Mouse (Mus musculus) neural tube, embryonic 14.5 days (tissue): Measurements from ENCODE around the gene Derl3. TPM values are rescaled to one million over a fixed set of nuclear protein-coding genes. Genes with fewer than 3 reads are reported as not detected.
"Not testable (repeated sequence)": the region's sequence is repeated elsewhere in the genome, so short reads cannot be mapped to it uniquely, and the experiment has no call there.

Source experiments
- ATAC-seq: fragments of 200-750 bp; cut with Nextera tagmentation; 2 replicates; pipeline ENCODE4 v1.8.0; 2017; ENCODE audit warnings: low read depth, mild to moderate bottlenecking, moderate TSS enrichment, moderate library complexity
- H3K27ac ChIP-seq: fragments of 300-500 bp; sonication (generic); 2 replicates; pipeline ENCODE4 v1.5.1; 2014; ENCODE audit warnings: low read depth, mild to moderate bottlenecking, control low read depth, low read length, moderate library complexity, mixed read lengths
- H3K27me3 ChIP-seq: fragments of 300-500 bp; sonication (generic); 2 replicates; pipeline ENCODE4 v1.6.1; 2014; ENCODE audit warnings: low read length; ENCODE audit not compliant: control insufficient read depth, insufficient read depth
- H3K36me3 ChIP-seq: fragments of 300-500 bp; sonication (generic); 2 replicates; pipeline ENCODE4 v1.6.1; 2014; ENCODE audit warnings: low read length, mixed read lengths; ENCODE audit not compliant: control insufficient read depth, insufficient read depth
- H3K4me1 ChIP-seq: fragments of 300-500 bp; sonication (generic); 2 replicates; pipeline ENCODE4 v1.6.1; 2014; ENCODE audit warnings: low read length; ENCODE audit not compliant: control insufficient read depth, insufficient read depth
- H3K4me2 ChIP-seq: fragments of 300-500 bp; sonication (generic); 2 replicates; pipeline ENCODE4 v1.6.1; 2014; ENCODE audit warnings: mild to moderate bottlenecking, low read depth, low read length, control low read depth
- H3K4me3 ChIP-seq: fragments of 300-500 bp; sonication (generic); 2 replicates; pipeline ENCODE4 v1.5.1; 2014; ENCODE audit warnings: low read depth, low read length, control low read depth, mixed read lengths
- H3K9ac ChIP-seq: fragments of 300-500 bp; sonication (generic); replicated peaks from 2 replicates; pipeline ENCODE4 v1.6.1; 2014; ENCODE audit warnings: low read depth, mild to moderate bottlenecking, control low read depth, low read length, mixed read lengths
- H3K9me3 ChIP-seq: fragments of 300-500 bp; sonication (generic); 2 replicates; pipeline ENCODE4 v1.6.1; 2016; ENCODE audit warnings: low read length; ENCODE audit not compliant: control insufficient read depth
- WGBS: fragments of 180-500 bp; shearing (Covaris S2); extraction: QIAGEN DNeasy Blood & Tissue Kit; methylation state at CpG from one replicate; pipeline ENCODE4 v1.1.7; 2014; 5-methylcytosine and 5-hydroxymethylcytosine counted together
- polyA plus RNA-seq: library from polyadenylated mRNA; unstranded; fragments of >200 nt; fragmentation: Nextera tagmentation; extraction: Ambion mirVana; gene quantifications from 2 replicates; pipeline ENCODE4 v1.2.1, GENCODE M21; 2014

Gene Derl3
- polyA plus RNA-seq = 1.9 and 2.0 TPM in 2 replicates

DNA sequence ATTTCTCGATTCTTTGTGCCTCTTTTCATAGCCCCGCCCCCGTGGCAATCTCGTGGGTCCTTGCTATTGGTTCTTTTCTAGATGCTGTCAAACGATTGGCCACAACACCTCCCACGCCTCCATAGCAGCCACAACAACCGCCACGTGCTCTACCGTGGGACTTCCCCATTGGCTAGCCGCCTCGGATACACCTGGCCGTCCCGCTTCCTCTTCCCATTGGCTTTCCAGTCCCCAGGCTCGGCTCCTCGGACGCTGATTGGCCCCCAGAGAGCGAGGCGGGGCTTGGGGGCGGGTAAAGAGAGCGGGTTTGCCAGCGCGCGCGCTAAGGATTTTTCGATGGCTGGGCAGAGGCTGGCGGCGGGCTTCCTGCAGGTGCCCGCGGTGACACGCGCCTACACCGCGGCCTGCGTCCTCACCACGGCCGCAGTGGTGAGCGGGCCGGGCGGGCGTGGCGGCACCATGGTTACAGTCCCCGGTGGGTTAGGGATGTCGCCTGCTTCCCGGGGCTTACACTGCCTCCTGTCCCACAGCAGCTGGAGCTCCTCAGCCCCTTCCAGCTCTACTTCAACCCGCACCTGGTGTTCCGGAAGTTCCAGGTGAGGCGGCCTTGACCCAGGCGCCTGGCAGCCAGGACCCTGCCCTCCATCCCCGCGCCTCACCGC is at the start of gene Derl3:
Gene Derl3, plus strand, starts transcription at position 325 of the 662 bp plus-strand sequence.
- peak within 1 kb of the TSS; percentile 40; the same call in 1 of the 2 replicates for H3K27ac ChIP-seq
- no peaks in the 10 kb centered on the region for H3K27me3 ChIP-seq
- peak within 1 kb of the TSS; percentile 55 for H3K9ac ChIP-seq
- ATAC-seq = peak; percentile 99
- peak within 1 kb of the TSS; percentile 33 for H3K4me3 ChIP-seq
- WGBS = 2% methylated on average over 51 of the region's 51 CpGs
- H3K9me3 ChIP-seq = no peaks in the 10 kb centered on the region
- peak within 1 kb of the TSS; percentile 84 for H3K4me2 ChIP-seq
- peaks cover 29% of the 10 kb centered on the region for H3K36me3 ChIP-seq
- no peaks in the 10 kb centered on the region; the same call in none of the 2 replicates for H3K4me1 ChIP-seq

DNA sequence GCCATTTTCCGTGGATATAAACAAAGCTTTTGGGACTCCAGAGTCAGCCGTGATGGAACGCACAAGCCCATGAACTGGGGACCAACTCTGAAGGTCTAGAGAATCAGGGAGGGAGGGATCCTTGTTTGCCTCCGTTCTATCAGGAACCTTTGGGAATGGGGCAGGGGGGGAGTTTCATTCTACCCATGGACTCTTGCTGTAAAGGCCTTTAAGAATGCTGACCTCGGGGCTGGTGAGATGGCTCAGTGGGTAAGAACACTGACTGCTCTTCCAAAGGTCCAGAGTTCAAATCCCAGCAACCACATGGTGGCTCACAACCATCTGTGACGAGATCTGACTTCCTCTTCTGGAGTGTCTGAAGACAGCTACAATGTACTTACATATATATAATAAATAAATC is 49.3 kb upstream of the Derl3 start:
- ATAC-seq, H3K4me3 ChIP-seq, H3K27ac ChIP-seq, H3K9ac ChIP-seq, H3K4me2 ChIP-seq, H3K9me3 ChIP-seq, H3K27me3 ChIP-seq, H3K36me3 ChIP-seq, H3K4me1 ChIP-seq: not testable (repeated sequence)
- 80% methylated on average over 6 of the region's 6 CpGs for WGBS

DNA sequence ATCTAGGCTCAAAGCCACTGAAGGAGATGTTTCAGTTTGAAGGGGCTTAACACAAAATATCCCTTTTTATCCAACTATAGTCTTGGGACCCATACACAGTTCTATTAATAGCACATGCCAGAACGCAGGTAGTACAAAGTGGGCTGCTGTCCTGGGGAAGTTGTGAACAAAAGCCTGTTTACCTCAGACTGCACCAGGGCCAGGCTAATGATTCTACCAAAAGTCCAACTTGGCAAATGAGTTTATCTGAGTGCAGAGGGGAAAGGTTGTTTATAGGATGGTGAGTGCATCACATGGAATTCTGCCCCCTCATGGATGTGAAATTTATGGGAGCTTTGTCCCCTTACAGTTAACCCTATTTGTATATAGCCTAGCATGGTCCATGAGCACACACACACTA is 48.4 kb upstream of the Derl3 start:
- Histone ChIP-seq H3K27me3 (no peaks in the 10 kb centered on the region), H3K9me3 (no peaks in the 10 kb centered on the region), H3K4me2 (no peak overlapping the region), H3K36me3 (no peaks in the 10 kb centered on the region), H3K4me1 (no peaks in the 10 kb centered on the region), H3K4me3 (no peak overlapping the region), H3K9ac (no peak overlapping the region), H3K27ac (no peak overlapping the region)
- ATAC-seq = no peak
- WGBS = 61% methylated on average over 1 of the region's 1 CpGs

DNA sequence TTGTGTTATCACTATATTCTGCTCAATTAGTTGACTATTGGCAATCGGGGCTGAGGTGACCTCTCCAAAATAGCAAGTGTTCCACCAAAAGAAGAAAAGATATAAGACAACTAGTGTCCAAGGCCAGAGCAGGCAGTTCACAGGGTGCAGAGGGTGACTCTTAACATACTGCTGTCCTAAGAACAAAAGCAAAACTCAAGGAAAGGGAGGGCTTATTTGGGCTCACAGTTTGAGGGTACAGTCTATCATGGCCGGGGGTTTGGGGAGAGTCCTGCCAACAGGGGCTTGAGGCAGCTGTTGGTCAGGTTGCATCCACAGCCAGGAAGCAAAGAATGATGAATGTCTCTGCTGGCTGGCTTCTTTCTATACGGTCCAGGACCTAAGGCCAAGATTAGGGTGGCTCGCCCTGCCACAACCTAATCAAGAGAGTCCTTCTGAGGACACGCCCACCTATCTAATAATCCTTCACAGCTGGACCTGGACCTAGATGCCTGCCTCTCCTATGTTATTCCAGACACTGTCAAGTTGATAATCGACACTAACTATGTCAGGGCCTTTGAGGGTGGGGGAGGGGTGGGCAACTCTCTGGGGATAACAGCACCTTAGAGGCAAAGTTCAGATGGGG is 47.8 kb upstream of the Derl3 start:
- WGBS = 83% methylated on average over 6 of the region's 6 CpGs
- Histone ChIP-seq H3K27ac (no peak overlapping the region), H3K4me2 (no peak overlapping the region), H3K4me1 (no peaks in the 10 kb centered on the region), H3K4me3 (no peak overlapping the region), H3K36me3 (no peaks in the 10 kb centered on the region), H3K9me3 (no peaks in the 10 kb centered on the region), H3K9ac (no peak overlapping the region), H3K27me3 (no peaks in the 10 kb centered on the region)
- ATAC-seq = no peak

DNA sequence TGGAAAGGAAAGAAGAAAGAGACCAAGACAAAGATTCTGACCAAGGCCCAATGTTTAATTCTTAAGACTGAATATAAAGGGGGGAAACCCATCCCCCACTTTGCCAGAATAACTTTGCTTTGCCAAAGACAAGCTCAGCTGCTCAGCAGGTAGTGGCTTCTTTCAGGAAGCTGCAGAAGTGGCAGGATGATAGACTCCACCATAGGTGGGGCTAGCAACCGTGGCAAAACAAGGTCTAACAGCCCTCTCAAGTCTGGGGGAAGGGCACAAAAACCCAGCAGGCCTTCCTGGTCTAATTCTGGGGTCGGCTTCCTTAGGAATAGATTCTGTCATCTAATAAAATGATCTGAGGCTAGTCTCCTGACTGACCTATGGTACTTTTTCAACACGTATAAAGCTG is 44.8 kb upstream of the Derl3 start:
- no peaks in the 10 kb centered on the region for H3K36me3 ChIP-seq
- ATAC-seq = no peak
- no peak overlapping the region for H3K4me3 ChIP-seq
- H3K9ac ChIP-seq = no peak overlapping the region
- H3K4me2 ChIP-seq = no peak overlapping the region
- H3K27ac ChIP-seq = no peak overlapping the region
- H3K4me1 ChIP-seq = 0 out of 2 replicates have a peak, but pooled peaks cover 3% of the 10 kb centered on the region
- H3K27me3 ChIP-seq = no peaks in the 10 kb centered on the region
- no peaks in the 10 kb centered on the region for H3K9me3 ChIP-seq
- WGBS = 30% methylated on average over 3 of the region's 3 CpGs

DNA sequence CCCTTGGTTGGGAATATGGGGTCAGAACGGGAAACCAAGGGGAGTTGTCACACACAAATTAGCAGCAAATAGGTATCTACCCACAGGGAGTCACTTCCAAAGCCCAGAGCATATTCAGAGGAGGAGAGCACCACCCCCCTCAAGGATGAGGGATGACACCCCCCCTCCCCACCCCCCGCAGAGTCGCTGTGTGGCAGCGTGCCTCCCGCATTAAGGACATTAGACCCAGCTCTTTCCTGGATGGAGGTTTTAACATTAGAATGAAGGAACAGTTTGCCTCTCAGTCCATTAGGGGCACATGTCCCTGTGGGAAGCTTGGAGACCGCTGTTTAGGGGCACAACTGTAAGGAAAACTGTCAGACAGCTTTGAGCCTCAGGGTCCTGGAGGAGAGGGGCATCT is 42.1 kb upstream of the Derl3 start:
- 7% methylated on average over 6 of the region's 6 CpGs for WGBS
- Histone ChIP-seq H3K36me3 (no peaks in the 10 kb centered on the region), H3K4me2 (no peak overlapping the region), H3K4me3 (no peak overlapping the region), H3K9ac (no peak overlapping the region), H3K27me3 (no peaks in the 10 kb centered on the region), H3K27ac (no peak overlapping the region), H3K4me1 (0 out of 2 replicates have a peak, but pooled peaks cover 3% of the 10 kb centered on the region), H3K9me3 (no peaks in the 10 kb centered on the region)
- no peak for ATAC-seq

DNA sequence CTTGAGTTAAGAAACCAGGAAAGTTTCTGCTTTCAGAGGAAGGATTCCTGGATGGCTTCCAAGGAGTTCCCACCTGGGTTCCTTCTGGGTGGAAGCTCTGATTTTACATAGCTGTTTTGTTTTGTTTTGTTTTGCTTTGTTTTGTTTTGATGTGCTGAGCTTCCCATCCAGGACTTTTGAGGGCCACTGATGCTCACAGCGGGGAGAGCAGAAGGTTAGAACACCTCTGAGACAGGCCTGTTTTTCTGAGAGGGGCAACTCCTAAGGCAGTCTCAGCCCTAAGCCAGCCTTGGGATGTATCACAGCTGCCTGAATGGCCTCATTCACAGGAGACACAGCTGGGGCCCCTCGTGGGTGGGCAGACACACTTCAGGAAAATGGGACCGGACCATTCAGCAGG is 41.5 kb upstream of the Derl3 start:
- Histone ChIP-seq H3K9me3 (no peaks in the 10 kb centered on the region), H3K4me3 (no peak overlapping the region), H3K4me2 (no peak overlapping the region), H3K9ac (no peak overlapping the region), H3K27me3 (no peaks in the 10 kb centered on the region), H3K4me1 (0 out of 2 replicates have a peak, but pooled peaks cover 3% of the 10 kb centered on the region), H3K27ac (no peak overlapping the region), H3K36me3 (no peaks in the 10 kb centered on the region)
- WGBS = 30% methylated on average over 3 of the region's 3 CpGs
- no peak for ATAC-seq

DNA sequence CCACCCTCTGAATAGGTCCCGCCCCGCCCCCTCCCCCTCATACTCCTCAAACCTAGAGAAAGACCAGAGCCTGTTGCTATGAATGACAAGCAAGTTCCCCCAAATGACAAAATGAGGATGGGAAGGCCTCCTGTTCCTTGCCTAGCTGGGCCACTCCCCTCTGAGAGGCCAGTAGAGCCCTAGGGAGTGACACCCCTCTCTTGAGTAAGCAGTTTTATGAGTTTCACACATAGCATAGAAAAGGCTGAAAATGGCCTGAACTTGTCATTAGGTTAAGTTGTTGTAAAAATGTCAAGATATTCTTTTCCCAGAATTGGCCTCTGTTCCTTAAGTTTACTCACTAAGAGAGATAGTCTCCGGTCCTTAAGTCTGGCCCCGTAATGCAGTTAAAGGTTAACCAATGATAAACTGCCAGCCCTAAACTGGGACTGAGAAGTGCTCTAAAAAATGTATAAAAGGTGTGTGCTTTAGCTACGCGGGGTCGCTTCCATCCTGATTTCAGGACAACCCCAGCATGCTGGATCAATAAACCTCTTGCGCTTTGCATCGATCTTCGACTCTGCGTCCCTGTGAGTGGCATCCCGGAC is 40.6 kb upstream of the Derl3 start:
- Histone ChIP-seq H3K27me3 (no peaks in the 10 kb centered on the region), H3K36me3 (peaks cover 4% of the 10 kb centered on the region), H3K4me3 (no peak overlapping the region), H3K9me3 (no peaks in the 10 kb centered on the region), H3K4me2 (no peak overlapping the region), H3K4me1 (0 out of 2 replicates have a peak, but pooled peaks cover 3% of the 10 kb centered on the region), H3K27ac (no peak overlapping the region), H3K9ac (no peak overlapping the region)
- WGBS = 90% methylated on average over 12 of the region's 12 CpGs
- ATAC-seq = no peak

DNA sequence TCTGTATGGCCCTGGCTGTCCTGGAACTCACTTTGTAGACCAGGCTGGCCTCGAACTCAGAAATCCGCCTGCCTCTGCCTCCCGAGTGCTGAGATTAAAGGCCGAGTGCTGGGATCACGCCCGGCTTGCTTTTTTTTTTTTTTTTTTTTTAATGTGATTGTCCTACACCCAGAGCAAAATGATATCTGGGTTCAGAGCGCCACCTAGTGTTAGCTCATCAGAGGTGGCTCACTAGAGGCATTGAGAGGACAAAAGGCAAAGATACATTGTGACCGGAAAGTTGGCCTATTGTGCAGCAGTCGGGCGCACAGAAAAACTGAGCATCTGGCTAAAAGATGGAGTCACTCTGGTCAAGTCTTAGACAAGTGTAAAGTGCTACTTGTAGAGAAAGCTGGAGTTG is 39.8 kb upstream of the Derl3 start:
- no peak overlapping the region for H3K4me3 ChIP-seq
- no peaks in the 10 kb centered on the region for H3K27me3 ChIP-seq
- peak; percentile 66; the same call in 1 of the 2 replicates for ATAC-seq
- H3K4me2 ChIP-seq = no peak overlapping the region
- no peak overlapping the region for H3K9ac ChIP-seq
- peaks cover 7% of the 10 kb centered on the region for H3K36me3 ChIP-seq
- 19% methylated on average over 10 of the region's 10 CpGs for WGBS
- H3K9me3 ChIP-seq = no peaks in the 10 kb centered on the region
- H3K4me1 ChIP-seq = 0 out of 2 replicates have a peak, but pooled peaks cover 5% of the 10 kb centered on the region
- no peak overlapping the region for H3K27ac ChIP-seq
